Comparison of ENCODE assay signal across 8 mouse cellular contexts in genomic region chr2:90560197-90560843, GRCm38 (mm10). TPM values are rescaled to one million over a fixed set of nuclear protein-coding genes. Genes with fewer than 3 reads are reported as not detected.
DNase-seq lines count a peak whose midpoint lies in the region; ATAC-seq and TF ChIP-seq lines count a peak whose summit lies in the region.

No protein-coding gene starts in this region.

- H3K4me3 ChIP-seq in heart, embryonic 13.5 days, result no peak overlapping the region
- H3K4me3 ChIP-seq in bone marrow, adult 2 months (replicated peaks; ENCODE audit: control insufficient read depth, low read depth, low read length), result no peak overlapping the region
- no peak overlapping the region for H3K4me3 ChIP-seq in hindbrain, embryonic 12.5 days
- H3K4me3 ChIP-seq in midbrain, embryonic 14.5 days (replicated peaks; ENCODE audit: low read depth, low read length), result no peak overlapping the region

- H3K4me2 ChIP-seq in heart, embryonic 13.5 days, result peak overlapping the region; percentile 8; the same call in 1 of the 2 replicates
- H3K4me2 ChIP-seq in hindbrain, embryonic 12.5 days (replicated peaks), result no peak overlapping the region
- H3K4me2 ChIP-seq in midbrain, embryonic 14.5 days (ENCODE audit: low read length), result no peak overlapping the region

- intact Hi-C loops in heart, postnatal 25 days (cut with DNase I), result no loop called here
- intact Hi-C loops in left cerebral cortex, postnatal 36 days (cut with DNase I), result no loop called here

- no peak for DNase-seq in heart, postnatal 25 days (ENCODE audit: low spot score)
- DNase-seq in midbrain, embryonic 14.5 days, result peak; percentile 24
- no peak for DNase-seq in right cerebral cortex, adult 2 months (ENCODE audit: low spot score in 2 of 2)
- no peak for DNase-seq in left cerebral cortex, postnatal 36 days (ENCODE audit: low spot score in 2 of 2)

- H3K9me3 ChIP-seq in heart, embryonic 13.5 days, result no peaks in the 10 kb centered on the region
- H3K9me3 ChIP-seq in hindbrain, embryonic 12.5 days (replicated peaks), result no peaks in the 10 kb centered on the region
- H3K9me3 ChIP-seq in midbrain, embryonic 14.5 days (ENCODE audit: control insufficient read depth, low read length), result no peaks in the 10 kb centered on the region

- H3K4me1 ChIP-seq in heart, embryonic 13.5 days, result peaks cover 26% of the 10 kb centered on the region
- peaks cover 18% of the 10 kb centered on the region for H3K4me1 ChIP-seq in bone marrow, adult 2 months (ENCODE audit: control insufficient read depth, insufficient read depth, low read length)
- peaks cover 8% of the 10 kb centered on the region for H3K4me1 ChIP-seq in hindbrain, embryonic 12.5 days
- H3K4me1 ChIP-seq in midbrain, embryonic 14.5 days (ENCODE audit: control insufficient read depth, insufficient read depth, low read length), result peaks cover 4% of the 10 kb centered on the region; the same call in 1 of the 2 replicates

- TF ChIP-seq POLR2A in bone marrow, adult 2 months (IDR thresholded peaks at IDR 0.05; ENCODE audit: borderline replicate concordance, control insufficient read depth, low read depth, low read length), result no peak

- no peaks in the 10 kb centered on the region for H3K27me3 ChIP-seq in heart, embryonic 13.5 days (replicated peaks)
- no peaks in the 10 kb centered on the region for H3K27me3 ChIP-seq in hindbrain, embryonic 12.5 days
- H3K27me3 ChIP-seq in midbrain, embryonic 14.5 days (ENCODE audit: control insufficient read depth, insufficient read depth, low read length), result no peaks in the 10 kb centered on the region

- WGBS in heart, embryonic 13.5 days, result 34% methylated on average over 6 of the region's 6 CpGs
- WGBS in bone marrow, adult 2 months, result 49% methylated on average over 6 of the region's 6 CpGs
- 61% methylated on average over 6 of the region's 6 CpGs for WGBS in hindbrain, embryonic 12.5 days
- 65% methylated on average over 6 of the region's 6 CpGs for WGBS in midbrain, embryonic 14.5 days

- peak; percentile 86 for ATAC-seq in heart, embryonic 13.5 days (ENCODE audit: extremely low read depth, insufficient number of reproducible peaks, low FRiP score, low TSS enrichment)
- peak; percentile 60; the same call in 1 of the 2 replicates for ATAC-seq in hindbrain, embryonic 12.5 days (ENCODE audit: low FRiP score)
- ATAC-seq in midbrain, embryonic 14.5 days (ENCODE audit: low FRiP score, low TSS enrichment), result 0 out of 2 replicates have a peak, but pooled peaks have one; percentile 31
- ATAC-seq in monocyte, adult 5-6 weeks (replicated peaks; ENCODE audit: insufficient number of reproducible peaks, low FRiP score, low TSS enrichment, poor library complexity, severe bottlenecking), result no peak

- no peaks in the 10 kb centered on the region for H3K36me3 ChIP-seq in heart, embryonic 13.5 days
- no peaks in the 10 kb centered on the region for H3K36me3 ChIP-seq in hindbrain, embryonic 12.5 days
- no peaks in the 10 kb centered on the region for H3K36me3 ChIP-seq in midbrain, embryonic 14.5 days (ENCODE audit: control insufficient read depth, insufficient read depth, low read length)

- TF ChIP-seq CTCF in bone marrow, adult 2 months (IDR thresholded peaks at IDR 0.05; ENCODE audit: control insufficient read depth, insufficient read depth, low read length), result no peak

- peak overlapping the region; percentile 8; the same call in 1 of the 2 replicates for H3K9ac ChIP-seq in heart, embryonic 13.5 days
- no peak overlapping the region for H3K9ac ChIP-seq in hindbrain, embryonic 12.5 days
- H3K9ac ChIP-seq in midbrain, embryonic 14.5 days (replicated peaks; ENCODE audit: low read length), result no peak overlapping the region

- 0 out of 2 replicates have a peak overlapping the region, but pooled peaks have one; percentile 26 for H3K27ac ChIP-seq in heart, embryonic 13.5 days (replicated peaks)
- peak overlapping the region; percentile 91 for H3K27ac ChIP-seq in bone marrow, adult 2 months (ENCODE audit: control insufficient read depth, insufficient read depth, low read depth, low read length, poor library complexity)
- no peak overlapping the region for H3K27ac ChIP-seq in hindbrain, embryonic 12.5 days
- no peak overlapping the region for H3K27ac ChIP-seq in midbrain, embryonic 14.5 days (replicated peaks; ENCODE audit: low read depth, low read length)

RNA-seq across cellular contexts. Expression of gene Ptprj, which starts 20.1 kb away (rescaled TPM):
- polyA plus RNA-seq in heart, embryonic 13.5 days (2015; fragmentation: Nextera tagmentation; extraction: Ambion mirVana), result 0.84 and 1.3 TPM in 2 replicates
- 1 to 10 TPM; 7.2 to 7.6 TPM for total RNA-seq in heart, postnatal 25 days (2021)
- 16.0 and 25.1 TPM in 2 replicates for polyA plus RNA-seq in bone marrow, adult 2 months (2011; ENCODE audit: insufficient read depth, insufficient read length, low replicate concordance, missing spikeins)
- polyA plus RNA-seq in hindbrain, embryonic 12.5 days (2016; fragmentation: Nextera tagmentation; extraction: Ambion mirVana), result 3.5 TPM in 2 replicates
- 7.1 and 7.2 TPM in 2 replicates for polyA plus RNA-seq in midbrain, embryonic 14.5 days (2014; fragmentation: Nextera tagmentation; extraction: Ambion mirVana)
- total RNA-seq in monocyte, adult 5-6 weeks (2017), result 224 to 262 TPM (median 261 TPM) in 3 replicates
- total RNA-seq in left cerebral cortex, postnatal 36 days (2021), result 100 to 1,000 TPM; 112 to 118 TPM

Comparison
In these comparisons a context has a peak if more than half of its experiments do, and no peak if none do; other contexts are left out.
1. H3K27ac ChIP-seq: peak in heart, embryonic 13.5 days (single experiment) and bone marrow, adult 2 months (single experiment); none in hindbrain, embryonic 12.5 days (single experiment) and midbrain, embryonic 14.5 days (single experiment).